Mouse (Mus musculus) heart, embryonic 16.5 days (tissue): ENCODE measurements around the gene Aifm3. TPM values are rescaled to one million over a fixed set of nuclear protein-coding genes. Genes with fewer than 3 reads are reported as not detected.
"Not testable (repeated sequence)": the region's sequence is repeated elsewhere in the genome, so short reads cannot be mapped to it uniquely, and the experiment has no call there.

ENCODE experiments used
- ATAC-seq: fragments of 200-750 bp; cut with Nextera tagmentation; replicated peaks from 2 replicates; pipeline ENCODE4 v1.8.0; 2017; ENCODE audit warnings: moderate number of reproducible peaks; ENCODE audit not compliant: insufficient read depth, low FRiP score; ENCODE audit errors: extremely low read depth
- H3K27ac ChIP-seq: fragments of 300-500 bp; sonication (generic); 2 replicates; pipeline ENCODE4 v1.5.1; 2014; ENCODE audit warnings: mild to moderate bottlenecking, low read length, control low read depth, moderate library complexity
- H3K27me3 ChIP-seq: fragments of 300-500 bp; sonication (generic); 2 replicates; pipeline ENCODE4 v1.6.1; 2014; ENCODE audit warnings: low read length, mixed read lengths; ENCODE audit not compliant: control insufficient read depth, insufficient read depth
- H3K36me3 ChIP-seq: fragments of 300-500 bp; sonication (generic); 2 replicates; pipeline ENCODE4 v1.6.1; 2014; ENCODE audit not compliant: control insufficient read depth, insufficient read depth
- H3K4me1 ChIP-seq: fragments of 300-500 bp; sonication (generic); 2 replicates; pipeline ENCODE4 v1.6.1; 2014; ENCODE audit warnings: low read length, mixed read lengths; ENCODE audit not compliant: control insufficient read depth, insufficient read depth
- H3K4me2 ChIP-seq: fragments of 300-500 bp; sonication (generic); 2 replicates; pipeline ENCODE4 v1.6.1; 2014; ENCODE audit warnings: low read depth, mild to moderate bottlenecking, control low read depth, low read length
- H3K4me3 ChIP-seq: fragments of 300-500 bp; sonication (generic); 2 replicates; pipeline ENCODE4 v1.5.1; 2014; ENCODE audit warnings: mild to moderate bottlenecking, control low read depth, low read length
- H3K9ac ChIP-seq: fragments of 300-500 bp; sonication (generic); 2 replicates; pipeline ENCODE4 v1.6.1; 2014; ENCODE audit warnings: low read length, control low read depth
- H3K9me3 ChIP-seq: fragments of 300-500 bp; sonication (generic); replicated peaks from 2 replicates; pipeline ENCODE4 v1.6.1; 2016; ENCODE audit warnings: low read length; ENCODE audit not compliant: control insufficient read depth
- WGBS: fragments of 180-500 bp; shearing (Covaris S2); extraction: QIAGEN DNeasy Blood & Tissue Kit; methylation state at CpG from one replicate; pipeline ENCODE4 v1.1.7; 2014; 5-methylcytosine and 5-hydroxymethylcytosine counted together
- polyA plus RNA-seq: library from polyadenylated mRNA; unstranded; fragments of >200 nt; fragmentation: Nextera tagmentation; extraction: Ambion mirVana; gene quantifications from 2 replicates; pipeline ENCODE4 v1.2.1, GENCODE M21; 2015

The Aifm3 gene
- polyA plus RNA-seq, 1 experiment from 2014 or later: 1.5 TPM

- Histone ChIP-seq H3K4me3 (no peak overlapping the region), H3K27me3 (peaks cover 8% of the 10 kb centered on the region; the same call in 1 of the 2 replicates), H3K27ac (no peak overlapping the region), H3K9ac (no peak overlapping the region), H3K4me2 (no peak overlapping the region), H3K4me1 (peaks cover 16% of the 10 kb centered on the region), H3K36me3 (no peaks in the 10 kb centered on the region), H3K9me3 (no peaks in the 10 kb centered on the region)
- WGBS: 67% methylated on average over 5 of the region's 5 CpGs
- no peak for ATAC-seq
These were observed 2.6 kb downstream of the Aifm3 start for GRCm38 (mm10) chr16:17491896-17492561.

GRCm38 (mm10) chr16:17496499-17497305 is 7.3 kb downstream of the Aifm3 start:
- no peak overlapping the region for H3K4me2 ChIP-seq
- no peaks in the 10 kb centered on the region for H3K27me3 ChIP-seq
- H3K36me3 ChIP-seq: no peaks in the 10 kb centered on the region
- peak overlapping the region; percentile 33; the same call in 1 of the 2 replicates for H3K9ac ChIP-seq
- no peak for ATAC-seq
- 37% methylated on average over 2 of the region's 2 CpGs for WGBS
- H3K4me1 ChIP-seq: peaks cover 7% of the 10 kb centered on the region; the same call in 1 of the 2 replicates
- H3K9me3 ChIP-seq: no peaks in the 10 kb centered on the region
- no peak overlapping the region; the same call in 1 of the 2 replicates for H3K27ac ChIP-seq
- H3K4me3 ChIP-seq: no peak overlapping the region

- no peak for ATAC-seq
- WGBS: 29% methylated on average over 10 of the region's 10 CpGs
- no peaks in the 10 kb centered on the region for H3K27me3 ChIP-seq
These were observed 10.0 kb downstream of the Aifm3 start for GRCm38 (mm10) chr16:17499249-17499883.

GRCm38 (mm10) chr16:17502681-17503080 is 13.3 kb downstream of the Aifm3 start:
- 54% methylated on average over 4 of the region's 4 CpGs for WGBS
- H3K36me3 ChIP-seq: no peaks in the 10 kb centered on the region
- H3K9ac ChIP-seq: no peak overlapping the region
- no peaks in the 10 kb centered on the region for H3K4me1 ChIP-seq
- no peak overlapping the region for H3K4me2 ChIP-seq
- H3K4me3 ChIP-seq: no peak overlapping the region
- ATAC-seq: no peak
- H3K27ac ChIP-seq: no peak overlapping the region
- no peaks in the 10 kb centered on the region for H3K9me3 ChIP-seq
- H3K27me3 ChIP-seq: 0 out of 2 replicates have a peak, but pooled peaks cover 3% of the 10 kb centered on the region

More at GRCm38 (mm10) chr16:17499249-17499883, 10.0 kb downstream of the Aifm3 start:
- H3K4me3 ChIP-seq: no peak overlapping the region
- no peak overlapping the region for H3K9ac ChIP-seq
- H3K36me3 ChIP-seq: no peaks in the 10 kb centered on the region
- no peaks in the 10 kb centered on the region for H3K9me3 ChIP-seq
- no peak overlapping the region for H3K27ac ChIP-seq
- H3K4me2 ChIP-seq: no peak overlapping the region
- peaks cover 7% of the 10 kb centered on the region; the same call in 1 of the 2 replicates for H3K4me1 ChIP-seq

GRCm38 (mm10) chr16:17507018-17507552 is 17.7 kb downstream of the Aifm3 start:
- Histone ChIP-seq H3K4me2 (no peak overlapping the region), H3K36me3 (peaks cover 2% of the 10 kb centered on the region; the same call in 1 of the 2 replicates), H3K27ac (no peak overlapping the region), H3K4me1 (peaks cover 12% of the 10 kb centered on the region), H3K27me3 (0 out of 2 replicates have a peak, but pooled peaks cover 3% of the 10 kb centered on the region), H3K4me3 (no peak overlapping the region), H3K9me3 (no peaks in the 10 kb centered on the region), H3K9ac (no peak overlapping the region)
- WGBS: 76% methylated on average over 5 of the region's 5 CpGs
- ATAC-seq: no peak

GRCm38 (mm10) chr16:17508031-17508430 is 18.6 kb downstream of the Aifm3 start:
- H3K27me3 ChIP-seq, H3K9me3 ChIP-seq, H3K36me3 ChIP-seq, ATAC-seq: not testable (repeated sequence)
- Histone ChIP-seq H3K4me3 (peak overlapping the region; percentile 86), H3K27ac (peak overlapping the region; percentile 97), H3K9ac (peak overlapping the region; percentile 92), H3K4me2 (peak overlapping the region; percentile 85), H3K4me1 (peaks cover 12% of the 10 kb centered on the region)
- 25% methylated on average over 3 of the region's 3 CpGs for WGBS

GRCm38 (mm10) chr16:17508546-17509239 is 19.3 kb downstream of the Aifm3 start, which contains the start of gene Lztr1:
Gene Lztr1 (plus strand): TSS chr16:17508688.
- Histone ChIP-seq H3K4me1 (peaks cover 12% of the 10 kb centered on the region), H3K27me3 (0 out of 2 replicates have a peak, but pooled peaks cover 3% of the 10 kb centered on the region), H3K36me3 (peaks cover 13% of the 10 kb centered on the region), H3K9ac (peak within 1 kb of the TSS; percentile 92), H3K4me2 (peak within 1 kb of the TSS; percentile 85), H3K9me3 (no peaks in the 10 kb centered on the region), H3K4me3 (peak within 1 kb of the TSS; percentile 86), H3K27ac (peak within 1 kb of the TSS; percentile 97)
- WGBS: 0% methylated on average over 50 of the region's 50 CpGs
- ATAC-seq: peak; percentile 95

GRCm38 (mm10) chr16:17509240-17509597 is 19.8 kb downstream of the Aifm3 start:
- H3K27me3 ChIP-seq: 0 out of 2 replicates have a peak, but pooled peaks cover 3% of the 10 kb centered on the region

More at GRCm38 (mm10) chr16:17509240-17509597, 19.8 kb downstream of the Aifm3 start:
- Histone ChIP-seq H3K9ac (peak overlapping the region; percentile 92), H3K4me1 (peaks cover 12% of the 10 kb centered on the region), H3K9me3 (no peaks in the 10 kb centered on the region), H3K27ac (peak overlapping the region; percentile 97), H3K4me2 (peak overlapping the region; percentile 85), H3K36me3 (peaks cover 16% of the 10 kb centered on the region), H3K4me3 (peak overlapping the region; percentile 86)
- WGBS: 8% methylated on average over 9 of the region's 9 CpGs
- ATAC-seq: no peak
